Mouse (Mus musculus) MEL-GATA-1-ER (cell line): ENCODE data around the gene Chd3.
A peak's percentile ranks its signal among the peaks of the same experiment; 100 is the strongest.

Experiments used
- DNase-seq: peaks from one replicate; pipeline ENCODE4 v3.0.0-alpha.2; 2012; ENCODE audit warnings: low read depth; ENCODE audit errors: extremely low read depth

Gene Chd3

GRCm38 (mm10) chr11:69390400-69391034 is 21.3 kb upstream of the Chd3 start:
- no peak for DNase-seq

- no peak for DNase-seq
Observed at GRCm38 (mm10) chr11:69389531-69390399, 20.6 kb upstream of the Chd3 start.

- DNase-seq: no peak
Observed at GRCm38 (mm10) chr11:69388680-69389079, 19.5 kb upstream of the Chd3 start.

DNA sequence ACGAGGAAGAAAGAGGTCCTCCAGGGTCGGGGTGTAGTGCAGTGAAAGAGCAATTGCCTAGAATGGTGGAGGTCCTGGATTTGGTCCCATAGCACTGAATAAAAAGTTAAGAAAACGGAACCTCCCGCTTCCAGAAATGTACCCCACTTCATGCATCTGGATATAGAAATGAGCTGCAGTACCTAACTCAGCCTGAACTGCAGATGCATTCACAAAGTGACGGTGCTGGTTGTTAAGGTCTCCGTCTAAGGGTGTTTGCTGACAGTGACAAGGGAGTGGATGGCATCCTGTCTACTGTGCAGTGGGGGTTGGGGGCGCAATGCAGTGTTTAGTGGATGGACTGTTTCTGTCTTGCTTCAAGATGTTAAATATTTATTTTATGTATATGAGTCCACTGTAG is 17.6 kb upstream of the Chd3 start:
- no peak for DNase-seq

- DNase-seq: no peak
Observed at GRCm38 (mm10) chr11:69384979-69385378, 15.8 kb upstream of the Chd3 start.

- no peak for DNase-seq
Observed at GRCm38 (mm10) chr11:69382478-69383105, 13.4 kb upstream of the Chd3 start.

GRCm38 (mm10) chr11:69381356-69381755 is 12.2 kb upstream of the Chd3 start:
- no peak for DNase-seq

DNA sequence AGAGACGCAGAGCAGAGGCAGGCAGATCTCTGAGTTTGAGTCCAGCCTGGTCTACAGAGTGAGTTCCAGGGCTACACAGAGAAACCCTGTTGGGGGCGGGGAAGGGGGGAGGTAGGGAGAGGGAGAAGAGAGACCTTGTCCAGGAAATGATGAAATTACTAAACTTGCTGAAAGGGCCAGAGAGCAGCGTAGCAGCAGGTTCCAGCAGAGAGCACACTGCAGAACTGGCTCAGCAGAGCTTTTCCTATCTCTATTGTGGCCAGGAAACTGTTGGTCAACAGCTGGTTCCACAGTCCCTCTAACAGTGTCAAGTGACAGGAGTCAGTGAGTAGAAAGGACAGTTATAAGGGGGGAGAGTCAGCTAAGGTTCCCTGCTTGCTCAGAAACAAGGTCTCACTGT is 10.4 kb upstream of the Chd3 start:
- no peak for DNase-seq

- DNase-seq: no peak
Observed at GRCm38 (mm10) chr11:69377766-69378165, 8.6 kb upstream of the Chd3 start.

DNA sequence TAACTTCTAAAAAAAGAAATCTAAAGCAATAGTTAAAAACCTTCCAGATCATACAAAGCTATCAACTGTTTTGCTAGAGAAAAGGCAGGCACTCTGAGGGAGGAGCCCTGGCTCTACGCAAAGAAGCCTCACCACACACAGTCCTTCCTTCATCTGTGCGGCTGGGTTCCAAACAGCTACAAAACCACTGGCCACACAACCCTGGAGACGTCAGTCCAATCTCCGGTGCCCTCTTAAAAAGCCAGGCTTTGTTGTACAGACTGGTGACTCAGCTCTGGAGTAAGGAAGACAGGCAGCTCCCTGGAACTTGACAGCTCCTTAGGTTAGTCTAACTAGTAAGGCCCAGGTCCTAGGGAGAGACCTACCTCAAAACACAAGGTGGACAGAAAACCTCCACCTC is 6.4 kb upstream of the Chd3 start:
- DNase-seq: no peak

- peak; percentile 84 for DNase-seq
Observed at GRCm38 (mm10) chr11:69373223-69373965, 4.2 kb upstream of the Chd3 start.

DNA sequence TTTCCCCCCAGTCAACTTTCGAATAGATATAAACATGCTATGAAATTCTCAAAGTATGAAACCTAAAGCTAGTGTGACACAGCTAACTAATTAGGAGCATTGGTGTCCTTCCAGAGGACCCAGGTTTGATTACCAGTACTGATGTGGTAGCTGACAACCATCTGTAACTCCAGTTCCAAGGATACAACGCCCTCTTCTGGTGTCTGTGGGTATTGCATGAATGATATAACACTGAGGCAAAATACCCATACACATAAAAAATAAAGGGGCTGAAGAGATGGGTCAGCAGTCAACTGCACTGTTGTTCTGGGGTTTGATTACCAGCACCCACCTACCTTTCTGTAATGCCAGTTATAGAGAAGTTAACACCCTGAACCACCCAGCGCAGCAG is 3.6 kb upstream of the Chd3 start:
- no peak for DNase-seq

DNA sequence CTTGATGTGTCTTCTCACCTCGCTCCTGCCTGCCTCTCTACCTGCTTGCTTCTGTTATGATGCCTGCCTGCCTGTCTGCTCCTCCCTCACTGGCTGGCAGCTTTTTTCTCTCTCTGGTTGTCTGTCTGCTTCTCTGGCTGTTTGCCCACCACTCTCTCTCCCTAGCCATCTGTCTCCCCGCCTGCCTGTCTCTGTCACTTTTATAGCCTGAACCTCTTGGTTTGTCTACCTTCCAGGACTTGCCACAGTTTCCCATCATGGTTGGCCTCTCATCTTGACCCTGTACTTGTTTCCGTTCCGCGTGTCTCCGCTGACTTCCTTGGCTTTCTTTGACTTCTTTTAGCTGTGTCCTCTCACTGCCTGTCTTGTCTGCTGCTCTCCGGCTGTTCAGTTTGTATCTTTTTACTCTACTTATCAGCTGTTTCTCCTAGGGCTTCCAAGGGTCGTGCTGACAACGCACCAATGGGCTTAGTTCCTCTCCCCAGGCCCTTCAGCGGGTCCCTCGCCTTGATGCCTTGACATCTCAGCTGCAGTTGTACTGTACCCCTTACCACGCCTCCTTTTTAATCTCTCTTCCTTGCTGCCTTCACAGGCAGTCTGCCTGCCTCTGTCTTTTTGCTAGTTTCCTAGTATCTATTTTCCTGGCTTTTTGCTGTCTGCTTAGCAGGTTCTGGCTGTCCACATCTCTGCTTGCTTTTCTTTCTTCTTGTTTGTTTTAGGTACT is 3.0 kb upstream of the Chd3 start:
- DNase-seq: peak; percentile 85

DNA sequence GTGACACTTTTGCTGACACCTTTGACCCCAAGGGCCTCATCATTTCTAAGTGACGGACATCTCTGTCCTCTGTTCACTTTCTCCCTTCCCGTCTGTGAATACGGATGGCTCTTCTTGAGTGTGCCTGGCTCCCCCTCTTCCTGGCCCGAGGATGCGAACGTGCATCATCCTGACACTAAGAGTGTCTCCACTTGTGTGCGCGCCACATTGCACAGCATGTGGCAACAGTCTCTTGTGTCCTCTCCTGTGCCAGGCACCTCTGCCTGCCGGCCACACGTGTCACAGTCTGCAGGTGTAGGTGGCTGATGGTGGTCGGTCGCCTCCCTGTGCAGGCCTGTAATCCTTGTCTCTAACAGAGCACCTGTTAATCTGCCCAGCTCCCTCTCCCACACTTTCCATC is 2.4 kb upstream of the Chd3 start:
- no peak for DNase-seq

DNA sequence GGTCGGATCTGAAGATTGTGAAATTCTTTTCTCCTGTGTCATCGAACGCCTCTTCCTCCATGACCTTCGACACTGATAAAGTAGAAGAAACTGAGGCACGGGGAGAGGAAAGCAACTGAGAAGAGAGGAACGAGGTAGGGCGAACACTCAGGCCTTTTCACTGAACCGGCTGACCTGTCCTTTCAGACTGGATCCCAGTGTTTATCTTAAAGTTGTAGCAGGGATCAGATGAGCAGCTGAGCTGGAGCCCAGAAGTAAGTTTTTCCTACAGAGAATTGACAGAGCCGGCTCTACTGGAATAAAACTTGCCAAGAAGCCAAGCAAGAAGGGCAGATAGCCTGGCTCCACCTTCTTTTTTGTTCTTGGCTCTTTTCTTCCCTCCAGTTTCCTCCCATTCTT is 1.6 kb upstream of the Chd3 start:
- no peak for DNase-seq

GRCm38 (mm10) chr11:69369990-69370816 is 997 bp upstream of the Chd3 start:
- DNase-seq: peak; percentile 17

- DNase-seq: no peak
Observed at GRCm38 (mm10) chr11:69368356-69369214, 621 bp downstream of the Chd3 start.

DNA sequence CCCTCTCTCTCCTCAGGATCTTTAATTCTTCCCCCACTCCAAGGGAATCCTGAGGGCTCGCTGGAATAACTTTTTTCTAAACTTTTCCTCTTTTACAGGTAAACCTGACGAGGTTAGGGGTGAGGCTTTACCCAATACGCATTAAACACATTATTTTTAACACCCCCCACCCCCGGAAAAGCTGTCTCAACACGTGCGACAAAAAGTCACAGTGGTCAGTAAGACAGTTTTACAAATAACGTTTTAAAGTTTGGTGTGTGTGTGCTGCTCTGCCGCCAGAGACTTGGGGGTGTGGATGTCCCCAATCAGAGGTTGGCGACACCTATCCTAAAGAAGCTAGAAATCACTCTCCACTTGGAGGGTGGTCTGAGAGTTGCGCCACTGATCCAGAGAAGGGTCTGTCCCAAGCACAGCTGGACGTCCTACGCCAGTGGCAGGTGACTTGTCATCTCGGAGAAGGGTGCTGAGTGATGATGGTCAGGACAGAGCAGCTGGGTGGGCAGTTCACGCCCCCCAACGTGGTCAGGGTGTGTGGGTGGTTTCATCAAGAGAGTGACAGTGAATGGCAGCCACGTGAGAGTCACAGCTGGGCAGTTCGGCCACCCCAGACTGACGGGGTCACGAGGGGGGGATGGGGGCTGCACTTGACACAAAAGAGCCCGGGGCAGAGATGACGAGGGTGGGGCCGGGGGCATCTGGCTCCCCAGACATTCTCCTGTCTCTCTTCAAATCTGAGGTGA is 1.4 kb downstream of the Chd3 start:
- DNase-seq: no peak
